Mouse (Mus musculus): ENCODE results near the gene Gtf3c2. TPM values are rescaled to one million over a fixed set of nuclear protein-coding genes. Genes with fewer than 3 reads are reported as not detected.
"Not testable (repeated sequence)": the region's sequence is repeated elsewhere in the genome, so short reads cannot be mapped to it uniquely, and the experiment has no call there.

Gene Gtf3c2
- polyA plus RNA-seq, 1 experiment from 2014 or later, result 63.6 TPM

GRCm38 (mm10) chr5:31218294-31218693, 38.4 kb upstream of the Gtf3c2 start:
- H3K9me3 ChIP-seq (replicated peaks; ENCODE audit: control insufficient read depth, low read length, poor library complexity, severe bottlenecking), result no peaks in the 10 kb centered on the region
- H3K4me1 ChIP-seq (ENCODE audit: control insufficient read depth, insufficient read depth, low read length), result peaks cover 23% of the 10 kb centered on the region
- no peak overlapping the region for H3K4me2 ChIP-seq (ENCODE audit: low read length)
- no peak for ATAC-seq
- WGBS, result 62% methylated on average over 5 of the region's 7 CpGs
- no peaks in the 10 kb centered on the region for H3K36me3 ChIP-seq (ENCODE audit: control insufficient read depth, insufficient read depth, low read length)
- no peaks in the 10 kb centered on the region for H3K27me3 ChIP-seq (ENCODE audit: control insufficient read depth, insufficient read depth, low read depth, low read length)
- H3K4me3 ChIP-seq (ENCODE audit: low read depth, low read length), result no peak overlapping the region
- no peak overlapping the region for H3K9ac ChIP-seq (ENCODE audit: low read depth, low read length)
- no peak overlapping the region for H3K27ac ChIP-seq (ENCODE audit: low read length)

DNA sequence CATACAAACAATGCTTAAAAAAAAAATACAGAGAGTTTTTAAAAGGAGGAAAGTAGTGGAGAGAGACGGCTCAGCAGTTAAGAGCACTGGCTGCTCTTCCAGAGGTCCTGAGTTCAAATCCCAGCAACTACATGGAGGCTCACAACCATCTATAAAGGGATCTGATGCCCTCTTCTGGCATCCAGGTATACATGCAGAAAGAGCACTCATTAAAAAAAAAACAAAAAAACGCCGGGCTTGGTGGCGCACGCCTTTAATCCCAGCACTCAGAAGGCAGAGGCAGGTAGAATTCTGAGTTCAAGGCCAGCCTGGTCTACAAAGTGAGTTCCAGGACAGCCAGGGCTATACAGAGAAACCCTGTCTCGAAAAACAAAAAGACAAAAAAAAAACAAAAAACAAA, 36.6 kb upstream of the Gtf3c2 start:
- WGBS, result 92% methylated on average over 6 of the region's 6 CpGs
- not testable (repeated sequence) for ATAC-seq; H3K36me3 ChIP-seq (ENCODE audit: control insufficient read depth, insufficient read depth, low read length)

DNA sequence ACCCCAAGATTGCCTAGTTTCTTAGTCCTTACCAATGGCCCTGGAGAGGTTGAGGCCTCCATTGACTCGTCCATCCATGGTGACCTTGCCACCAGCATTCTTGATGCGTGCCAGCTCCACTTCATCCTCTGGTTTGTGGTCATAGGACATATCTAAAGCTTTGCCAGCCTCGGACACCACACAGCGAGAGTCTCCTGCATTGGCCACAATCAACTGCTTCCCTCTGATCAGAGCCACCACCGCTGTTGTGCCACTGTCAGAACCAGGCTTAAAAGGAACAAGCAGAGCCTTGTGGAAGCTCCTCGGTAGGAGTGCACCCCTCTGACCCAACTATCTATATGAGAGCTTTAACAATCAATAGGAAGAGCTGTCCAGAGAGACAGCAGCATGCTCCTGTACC, 24.5 kb upstream of the Gtf3c2 start:
- H3K4me2 ChIP-seq (ENCODE audit: low read length), result no peak overlapping the region
- no peak overlapping the region for H3K9ac ChIP-seq (ENCODE audit: low read depth, low read length)
- no peak overlapping the region for H3K4me3 ChIP-seq (ENCODE audit: low read depth, low read length)
- peaks cover 5% of the 10 kb centered on the region for H3K9me3 ChIP-seq (replicated peaks; ENCODE audit: control insufficient read depth, low read length, poor library complexity, severe bottlenecking)
- ATAC-seq, result no peak
- peaks cover 16% of the 10 kb centered on the region for H3K4me1 ChIP-seq (ENCODE audit: control insufficient read depth, insufficient read depth, low read length)
- H3K27ac ChIP-seq (ENCODE audit: low read length), result no peak overlapping the region
- peaks cover 37% of the 10 kb centered on the region for H3K36me3 ChIP-seq (ENCODE audit: control insufficient read depth, insufficient read depth, low read length)
- WGBS, result 93% methylated on average over 6 of the region's 6 CpGs
- H3K27me3 ChIP-seq (ENCODE audit: control insufficient read depth, insufficient read depth, low read depth, low read length), result no peaks in the 10 kb centered on the region

More for the DNA sequence above, 36.6 kb upstream of the Gtf3c2 start:
- H3K4me2 ChIP-seq (ENCODE audit: low read length); H3K9ac ChIP-seq (ENCODE audit: low read depth, low read length); H3K4me3 ChIP-seq (ENCODE audit: low read depth, low read length); H3K9me3 ChIP-seq (replicated peaks; ENCODE audit: control insufficient read depth, low read length, poor library complexity, severe bottlenecking); H3K27me3 ChIP-seq (ENCODE audit: control insufficient read depth, insufficient read depth, low read depth, low read length); H3K27ac ChIP-seq (ENCODE audit: low read length): not testable (repeated sequence)
- H3K4me1 ChIP-seq (ENCODE audit: control insufficient read depth, insufficient read depth, low read length), result peaks cover 15% of the 10 kb centered on the region

- Histone ChIP-seq H3K4me1 (ENCODE audit: control insufficient read depth, insufficient read depth, low read length) (peaks cover 16% of the 10 kb centered on the region), H3K4me2 (ENCODE audit: low read length) (no peak overlapping the region), H3K27me3 (ENCODE audit: control insufficient read depth, insufficient read depth, low read depth, low read length) (no peaks in the 10 kb centered on the region), H3K36me3 (ENCODE audit: control insufficient read depth, insufficient read depth, low read length) (peaks cover 43% of the 10 kb centered on the region), H3K9me3 (replicated peaks; ENCODE audit: control insufficient read depth, low read length, poor library complexity, severe bottlenecking) (peaks cover 5% of the 10 kb centered on the region), H3K9ac (ENCODE audit: low read depth, low read length) (no peak overlapping the region), H3K4me3 (ENCODE audit: low read depth, low read length) (no peak overlapping the region), H3K27ac (ENCODE audit: low read length) (no peak overlapping the region)
- ATAC-seq, result no peak
- WGBS, result 98% methylated on average over 2 of the region's 2 CpGs
Observed at GRCm38 (mm10) chr5:31203866-31204265, 23.9 kb upstream of the Gtf3c2 start.

GRCm38 (mm10) chr5:31202933-31203332, 23.0 kb upstream of the Gtf3c2 start:
- Histone ChIP-seq H3K4me1 (ENCODE audit: control insufficient read depth, insufficient read depth, low read length) (peaks cover 16% of the 10 kb centered on the region), H3K9me3 (replicated peaks; ENCODE audit: control insufficient read depth, low read length, poor library complexity, severe bottlenecking) (peaks cover 5% of the 10 kb centered on the region), H3K4me3 (ENCODE audit: low read depth, low read length) (peak overlapping the region; percentile 81), H3K4me2 (ENCODE audit: low read length) (peak overlapping the region; percentile 58), H3K36me3 (ENCODE audit: control insufficient read depth, insufficient read depth, low read length) (peaks cover 50% of the 10 kb centered on the region), H3K9ac (ENCODE audit: low read depth, low read length) (0 out of 2 replicates have a peak overlapping the region, but pooled peaks have one; percentile 23), H3K27me3 (ENCODE audit: control insufficient read depth, insufficient read depth, low read depth, low read length) (no peaks in the 10 kb centered on the region), H3K27ac (ENCODE audit: low read length) (peak overlapping the region; percentile 73)
- WGBS, result 88% methylated on average over 7 of the region's 7 CpGs
- ATAC-seq, result no peak

DNA sequence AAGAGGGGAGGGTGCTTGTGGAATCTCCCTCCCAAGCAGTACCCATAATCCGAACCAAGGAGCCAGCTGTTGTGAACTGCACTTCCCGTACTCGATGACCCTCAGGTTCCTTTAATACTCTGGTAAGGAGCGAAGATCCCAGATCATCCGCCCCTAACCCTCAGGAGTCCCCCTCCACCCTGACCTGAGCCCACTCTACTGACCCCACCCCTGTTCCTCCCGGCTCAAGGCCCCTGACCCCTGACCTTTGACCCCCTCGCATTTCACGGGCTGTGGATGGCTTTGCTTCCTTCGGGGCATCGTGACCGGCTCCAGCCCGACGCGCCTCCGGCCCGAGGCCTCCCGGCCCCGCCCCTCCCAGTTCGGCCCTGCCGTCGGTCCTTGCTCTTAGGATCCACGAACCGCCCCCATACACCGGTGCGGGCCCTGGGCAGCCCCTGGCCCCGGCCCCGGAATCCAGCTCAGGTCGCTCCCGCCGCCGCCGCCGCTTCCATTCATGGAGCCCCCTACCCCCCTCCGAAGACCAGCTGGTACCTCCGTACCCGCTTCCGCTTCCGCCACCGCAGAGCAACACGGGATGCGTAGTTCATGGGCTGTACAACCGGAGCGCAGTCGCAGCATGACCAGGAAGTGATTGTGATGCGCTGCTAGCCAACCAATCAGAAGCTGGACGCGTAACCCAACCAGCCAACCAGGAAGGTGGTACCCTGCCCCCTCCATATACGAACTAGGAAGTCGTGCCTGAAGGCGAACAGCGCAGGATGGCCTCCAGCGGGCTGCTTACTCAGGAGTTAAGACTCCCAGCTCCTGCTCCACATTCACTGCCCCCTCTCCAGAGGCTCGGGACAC, 22.0 kb upstream of the Gtf3c2 start, which contains the start of gene Zfp513:
TSS of gene Zfp513 (minus strand) at position 562 of the 849 bp plus-strand sequence.
- under 1% methylated on average over 53 of the region's 53 CpGs for WGBS

GRCm38 (mm10) chr5:31201042-31201741, 21.2 kb upstream of the Gtf3c2 start:
- Histone ChIP-seq H3K9ac (ENCODE audit: low read depth, low read length) (peak overlapping the region; percentile 89), H3K27me3 (ENCODE audit: control insufficient read depth, insufficient read depth, low read depth, low read length) (no peaks in the 10 kb centered on the region), H3K27ac (ENCODE audit: low read length) (peak overlapping the region; percentile 83), H3K9me3 (replicated peaks; ENCODE audit: control insufficient read depth, low read length, poor library complexity, severe bottlenecking) (peaks cover 5% of the 10 kb centered on the region), H3K4me3 (ENCODE audit: low read depth, low read length) (peak overlapping the region; percentile 81), H3K36me3 (ENCODE audit: control insufficient read depth, insufficient read depth, low read length) (peaks cover 58% of the 10 kb centered on the region), H3K4me2 (ENCODE audit: low read length) (peak overlapping the region; percentile 94), H3K4me1 (ENCODE audit: control insufficient read depth, insufficient read depth, low read length) (peaks cover 16% of the 10 kb centered on the region)
- 19% methylated on average over 13 of the region's 13 CpGs for WGBS
- no peak for ATAC-seq

More for the DNA sequence above, 22.0 kb upstream of the Gtf3c2 start, which contains the start of gene Zfp513:
- peaks cover 5% of the 10 kb centered on the region for H3K9me3 ChIP-seq (replicated peaks; ENCODE audit: control insufficient read depth, low read length, poor library complexity, severe bottlenecking)
- peaks cover 16% of the 10 kb centered on the region for H3K4me1 ChIP-seq (ENCODE audit: control insufficient read depth, insufficient read depth, low read length)
- H3K36me3 ChIP-seq (ENCODE audit: control insufficient read depth, insufficient read depth, low read length), result peaks cover 53% of the 10 kb centered on the region
- peak within 1 kb of the TSS; percentile 81 for H3K4me3 ChIP-seq (ENCODE audit: low read depth, low read length)
- peak within 1 kb of the TSS; percentile 94 for H3K4me2 ChIP-seq (ENCODE audit: low read length)
- no peaks in the 10 kb centered on the region for H3K27me3 ChIP-seq (ENCODE audit: control insufficient read depth, insufficient read depth, low read depth, low read length)
- H3K27ac ChIP-seq (ENCODE audit: low read length), result peak within 1 kb of the TSS; percentile 83
- peak within 1 kb of the TSS; percentile 89 for H3K9ac ChIP-seq (ENCODE audit: low read depth, low read length)
- ATAC-seq, result peak; percentile 97

- no peak for ATAC-seq
- H3K9me3 ChIP-seq (replicated peaks; ENCODE audit: control insufficient read depth, low read length, poor library complexity, severe bottlenecking), result peaks cover 5% of the 10 kb centered on the region
- H3K36me3 ChIP-seq (ENCODE audit: control insufficient read depth, insufficient read depth, low read length), result peaks cover 62% of the 10 kb centered on the region
- no peaks in the 10 kb centered on the region for H3K27me3 ChIP-seq (ENCODE audit: control insufficient read depth, insufficient read depth, low read depth, low read length)
- no peak overlapping the region for H3K9ac ChIP-seq (ENCODE audit: low read depth, low read length)
- no peak overlapping the region for H3K4me2 ChIP-seq (ENCODE audit: low read length)
- H3K4me1 ChIP-seq (ENCODE audit: control insufficient read depth, insufficient read depth, low read length), result peaks cover 16% of the 10 kb centered on the region
- no peak overlapping the region for H3K4me3 ChIP-seq (ENCODE audit: low read depth, low read length)
- WGBS, result 89% methylated on average over 27 of the region's 27 CpGs
- H3K27ac ChIP-seq (ENCODE audit: low read length), result no peak overlapping the region
Observed at GRCm38 (mm10) chr5:31200327-31200768, 20.4 kb upstream of the Gtf3c2 start.

- Histone ChIP-seq H3K4me3 (ENCODE audit: low read depth, low read length) (no peak overlapping the region), H3K27ac (ENCODE audit: low read length) (no peak overlapping the region), H3K36me3 (ENCODE audit: control insufficient read depth, insufficient read depth, low read length) (peaks cover 65% of the 10 kb centered on the region), H3K9ac (ENCODE audit: low read depth, low read length) (no peak overlapping the region), H3K27me3 (ENCODE audit: control insufficient read depth, insufficient read depth, low read depth, low read length) (no peaks in the 10 kb centered on the region), H3K4me1 (ENCODE audit: control insufficient read depth, insufficient read depth, low read length) (peaks cover 16% of the 10 kb centered on the region), H3K4me2 (ENCODE audit: low read length) (no peak overlapping the region), H3K9me3 (replicated peaks; ENCODE audit: control insufficient read depth, low read length, poor library complexity, severe bottlenecking) (peaks cover 5% of the 10 kb centered on the region)
- 88% methylated on average over 9 of the region's 9 CpGs for WGBS
- no peak for ATAC-seq
Observed at GRCm38 (mm10) chr5:31199893-31200292, 19.9 kb upstream of the Gtf3c2 start.

All from midbrain, embryonic 16.5 days (tissue).